Mouse (Mus musculus): ENCODE measurements at regions not wholly inside any gene's neighbourhood (a gene's known extent, or its start where the extent isn't known, plus 50 kb on each side); places are given as distances from the start of the nearest gene placed in this dataset.

DNA sequence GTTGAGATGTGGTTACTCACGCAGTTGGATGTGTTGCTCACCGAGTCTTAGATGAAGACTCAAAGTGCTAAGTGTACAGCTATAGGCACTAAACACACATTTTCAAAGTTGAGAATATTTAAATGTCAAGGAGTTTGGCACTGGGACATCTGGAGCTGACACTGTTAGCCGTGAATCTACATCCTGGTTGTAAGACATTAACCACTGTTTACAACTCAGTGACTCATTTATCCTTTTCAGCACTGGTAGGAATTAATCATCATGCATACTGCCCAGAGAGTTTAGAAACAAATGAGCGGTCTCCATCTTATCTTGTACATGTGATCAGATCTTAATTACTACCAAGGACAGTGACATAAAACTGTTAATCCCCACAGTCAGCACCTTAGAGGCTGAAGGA, 1241.7 kb downstream of the 9330182O14Rik start:
- H3K9ac ChIP-seq (ENCODE audit: low read length), result no peak overlapping the region
- H3K4me3 ChIP-seq (ENCODE audit: low read depth, low read length), result no peak overlapping the region
- H3K27me3 ChIP-seq (ENCODE audit: control insufficient read depth, insufficient read depth, low read length), result no peaks in the 10 kb centered on the region
- H3K9me3 ChIP-seq (ENCODE audit: control insufficient read depth, low read length), result no peaks in the 10 kb centered on the region
- no peak overlapping the region for H3K27ac ChIP-seq (replicated peaks; ENCODE audit: low read depth, low read length)
- H3K4me2 ChIP-seq (ENCODE audit: low read depth, severe bottlenecking), result no peak overlapping the region
- no peaks in the 10 kb centered on the region for H3K36me3 ChIP-seq (ENCODE audit: control insufficient read depth, insufficient read depth, low read length)
- DNase-seq (ENCODE audit: low spot score), result no peak
- ATAC-seq (ENCODE audit: insufficient number of reproducible peaks, low FRiP score, low TSS enrichment, low read depth), result no peak
- WGBS, result 74% methylated on average over 4 of the region's 4 CpGs
- H3K4me1 ChIP-seq (ENCODE audit: control insufficient read depth, insufficient read depth, low read length), result no peaks in the 10 kb centered on the region

DNA sequence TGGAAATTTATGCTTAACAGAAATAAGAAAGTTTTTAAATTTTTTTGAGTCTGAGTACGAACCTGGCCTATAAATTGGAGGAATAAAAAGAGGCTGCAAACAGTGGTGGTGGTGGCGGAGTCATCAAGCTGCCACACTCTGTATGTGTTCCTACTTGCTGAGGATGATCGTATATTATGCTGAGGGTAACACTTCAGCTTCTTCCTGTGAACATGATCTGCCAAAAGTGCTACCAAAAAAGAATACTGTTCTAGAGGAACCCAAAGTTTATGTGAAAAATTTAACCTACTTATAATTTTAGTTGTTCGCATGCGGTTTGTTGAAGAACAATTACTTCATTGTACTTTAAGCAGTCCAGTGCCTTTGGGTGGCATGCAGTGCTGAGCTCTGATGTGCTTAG, 1245.5 kb downstream of the 9330182O14Rik start:
- H3K27me3 ChIP-seq (ENCODE audit: control insufficient read depth, insufficient read depth, low read length), result no peaks in the 10 kb centered on the region
- no peaks in the 10 kb centered on the region for H3K36me3 ChIP-seq (ENCODE audit: control insufficient read depth, insufficient read depth, low read length)
- DNase-seq (ENCODE audit: low spot score) (no peak), ATAC-seq (ENCODE audit: insufficient number of reproducible peaks, low FRiP score, low TSS enrichment, low read depth) (no peak)
- H3K9ac ChIP-seq (ENCODE audit: low read length), result no peak overlapping the region
- H3K4me1 ChIP-seq (ENCODE audit: control insufficient read depth, insufficient read depth, low read length), result no peaks in the 10 kb centered on the region
- no peak overlapping the region for H3K4me2 ChIP-seq (ENCODE audit: low read depth, severe bottlenecking)
- no peak overlapping the region for H3K27ac ChIP-seq (replicated peaks; ENCODE audit: low read depth, low read length)
- H3K4me3 ChIP-seq (ENCODE audit: low read depth, low read length), result no peak overlapping the region
- H3K9me3 ChIP-seq (ENCODE audit: control insufficient read depth, low read length), result no peaks in the 10 kb centered on the region
- 89% methylated on average over 5 of the region's 5 CpGs for WGBS

DNA sequence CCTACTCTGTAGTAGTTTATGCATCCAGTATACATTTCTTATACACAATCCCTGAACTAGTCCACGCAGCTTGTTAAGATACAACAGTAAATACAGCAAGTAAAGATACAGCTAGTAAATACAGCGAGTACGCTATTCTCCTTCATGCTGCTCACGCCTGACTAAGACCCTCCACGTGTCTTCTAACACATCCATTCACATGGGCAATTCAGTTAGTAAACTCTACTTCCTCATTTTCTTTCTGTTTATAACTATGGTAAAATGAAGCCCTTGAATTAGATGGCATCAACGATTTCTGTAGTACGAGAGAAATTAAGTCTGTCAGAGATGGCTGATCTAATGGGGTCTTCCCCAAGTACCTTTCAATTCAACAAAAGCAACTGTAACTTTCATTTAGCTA, 1246.3 kb downstream of the 9330182O14Rik start:
- no peak for ATAC-seq (ENCODE audit: insufficient number of reproducible peaks, low FRiP score, low TSS enrichment, low read depth)
- no peak overlapping the region for H3K4me2 ChIP-seq (ENCODE audit: low read depth, severe bottlenecking)
- no peaks in the 10 kb centered on the region for H3K36me3 ChIP-seq (ENCODE audit: control insufficient read depth, insufficient read depth, low read length)
- H3K27ac ChIP-seq (replicated peaks; ENCODE audit: low read depth, low read length), result no peak overlapping the region
- no peak overlapping the region for H3K4me3 ChIP-seq (ENCODE audit: low read depth, low read length)
- DNase-seq (ENCODE audit: low spot score), result no peak
- no peaks in the 10 kb centered on the region for H3K4me1 ChIP-seq (ENCODE audit: control insufficient read depth, insufficient read depth, low read length)
- no peaks in the 10 kb centered on the region for H3K9me3 ChIP-seq (ENCODE audit: control insufficient read depth, low read length)
- no peak overlapping the region for H3K9ac ChIP-seq (ENCODE audit: low read length)
- no peaks in the 10 kb centered on the region for H3K27me3 ChIP-seq (ENCODE audit: control insufficient read depth, insufficient read depth, low read length)
- 95% methylated on average over 7 of the region's 7 CpGs for WGBS

DNA sequence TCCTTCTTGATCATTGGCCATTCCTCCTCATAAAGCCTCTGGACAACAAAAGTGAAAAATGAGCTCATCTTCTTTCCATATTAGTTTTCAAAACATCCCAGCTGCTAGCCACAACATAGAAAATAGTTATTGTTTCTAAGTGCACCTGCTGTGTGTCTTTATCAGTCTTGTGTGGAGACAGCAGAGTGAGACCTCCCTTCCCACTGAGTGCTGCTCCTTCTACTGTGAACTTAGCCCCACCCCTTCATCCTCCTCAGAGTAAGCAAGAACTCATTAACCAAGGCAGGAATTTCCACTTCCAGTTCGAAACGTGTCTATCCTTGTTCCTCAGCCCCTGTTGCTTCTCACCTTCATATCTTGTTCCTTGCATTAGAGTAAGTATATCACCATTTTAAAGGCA, 1256.5 kb downstream of the 9330182O14Rik start:
- WGBS, result 35% methylated on average over 2 of the region's 2 CpGs
- DNase-seq (ENCODE audit: low spot score), result no peak

More for the DNA sequence above, 1256.5 kb downstream of the 9330182O14Rik start:
- H3K4me1 ChIP-seq (ENCODE audit: control insufficient read depth, insufficient read depth, low read length), result no peaks in the 10 kb centered on the region
- no peak for ATAC-seq (ENCODE audit: insufficient number of reproducible peaks, low FRiP score, low TSS enrichment, low read depth)
- H3K27me3 ChIP-seq (ENCODE audit: control insufficient read depth, insufficient read depth, low read length), result no peaks in the 10 kb centered on the region
- H3K4me2 ChIP-seq (ENCODE audit: low read depth, severe bottlenecking), result no peak overlapping the region
- H3K4me3 ChIP-seq (ENCODE audit: low read depth, low read length), result no peak overlapping the region
- H3K36me3 ChIP-seq (ENCODE audit: control insufficient read depth, insufficient read depth, low read length), result no peaks in the 10 kb centered on the region
- no peak overlapping the region for H3K27ac ChIP-seq (replicated peaks; ENCODE audit: low read depth, low read length)
- H3K9ac ChIP-seq (ENCODE audit: low read length), result no peak overlapping the region
- H3K9me3 ChIP-seq (ENCODE audit: control insufficient read depth, low read length), result no peaks in the 10 kb centered on the region
